Mouse (Mus musculus) C2C12 (cell line): ENCODE measurements around the gene Spata31d1a.

Source experiments
- CTCF ChIP-seq: IDR thresholded peaks from one replicate; pipeline ENCODE4 v1.5.1; 2011; ENCODE audit not compliant: control insufficient read depth, insufficient read depth, insufficient read length
- MYOG ChIP-seq: IDR thresholded peaks from one replicate; pipeline ENCODE4 v1.6.1; 2011; ENCODE audit not compliant: control insufficient read depth, insufficient read length; ENCODE audit errors: extremely low read depth

DNA sequence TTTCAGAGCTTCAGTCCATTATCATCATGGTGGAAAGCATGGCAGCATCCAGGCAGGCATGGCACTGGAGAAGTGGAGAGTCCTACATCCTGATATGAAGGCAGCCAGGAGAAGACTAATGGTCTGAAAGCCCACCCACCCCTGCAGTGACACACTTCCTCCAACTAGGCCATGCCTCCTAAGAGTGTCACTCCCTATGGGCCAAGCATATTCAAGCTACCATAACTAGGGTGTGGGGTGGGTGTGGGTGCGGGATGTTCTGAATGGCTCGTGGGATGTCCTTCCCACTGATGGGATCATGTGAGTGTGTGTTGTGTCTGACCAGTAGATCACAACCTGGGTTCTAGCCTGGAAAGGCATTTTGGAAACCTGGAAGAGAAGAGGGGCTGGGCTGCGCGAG lies 23.8 kb upstream of the Spata31d1a start:
- TF ChIP-seq MYOG, result no peak
- TF ChIP-seq CTCF, result no peak
